8 mouse cellular contexts compared by ENCODE assay signal in genomic region chr11:5715630-5716105, GRCm38 (mm10). TPM values are rescaled to one million over a fixed set of nuclear protein-coding genes. Genes with fewer than 3 reads are reported as not detected.
DNase-seq lines count a peak whose midpoint lies in the region; ATAC-seq and TF ChIP-seq lines count a peak whose summit lies in the region.

Gene Mrps24, minus strand, starts transcription at chr11:5715680.

- H3K4me3 ChIP-seq in lung, adult 2 months (replicated peaks; ENCODE audit: extremely low read depth, low read depth, low read length) = no peak within 1 kb of the TSS
- H3K4me3 ChIP-seq in intestine, postnatal 0 days (ENCODE audit: low read depth, low read length) = no peak within 1 kb of the TSS
- H3K4me3 ChIP-seq in midbrain, embryonic 10.5 days = no peak within 1 kb of the TSS

- no peak for DNase-seq in lung, adult 2 months
- DNase-seq in lung, postnatal 14 days = no peak
- no peak for DNase-seq in brain, embryonic 14.5 days (ENCODE audit: low read depth)
- DNase-seq in midbrain, embryonic 10.5 days (ENCODE audit: low spot score) = no peak
- DNase-seq in thymus, postnatal 36 days = no peak
- DNase-seq in B cell, adult 2 months = no peak

- H3K36me3 ChIP-seq in intestine, postnatal 0 days (ENCODE audit: control insufficient read depth, insufficient read depth) = peaks cover 54% of the 10 kb centered on the region
- peaks cover 46% of the 10 kb centered on the region for H3K36me3 ChIP-seq in midbrain, embryonic 10.5 days

- 89% methylated on average over 14 of the region's 14 CpGs for WGBS in lung, adult 2 months
- WGBS in intestine, postnatal 0 days = 89% methylated on average over 14 of the region's 14 CpGs
- 78% methylated on average over 14 of the region's 14 CpGs for WGBS in midbrain, embryonic 10.5 days

- no peaks in the 10 kb centered on the region for H3K9me3 ChIP-seq in intestine, postnatal 0 days (ENCODE audit: control insufficient read depth)
- no peaks in the 10 kb centered on the region for H3K9me3 ChIP-seq in midbrain, embryonic 10.5 days (replicated peaks)

- no peak within 1 kb of the TSS for H3K27ac ChIP-seq in intestine, postnatal 0 days (ENCODE audit: low read depth, low read length)
- H3K27ac ChIP-seq in midbrain, embryonic 10.5 days (replicated peaks) = no peak within 1 kb of the TSS

- no peaks in the 10 kb centered on the region for H3K4me1 ChIP-seq in lung, adult 2 months (ENCODE audit: control insufficient read depth, insufficient read depth, low read length)
- no peaks in the 10 kb centered on the region for H3K4me1 ChIP-seq in intestine, postnatal 0 days (replicated peaks; ENCODE audit: control insufficient read depth, insufficient read depth, low read length)
- H3K4me1 ChIP-seq in midbrain, embryonic 10.5 days = no peaks in the 10 kb centered on the region

- no peaks in the 10 kb centered on the region for H3K27me3 ChIP-seq in intestine, postnatal 0 days (replicated peaks; ENCODE audit: control insufficient read depth, insufficient read depth, low read length)
- no peaks in the 10 kb centered on the region for H3K27me3 ChIP-seq in midbrain, embryonic 10.5 days (ENCODE audit: low read depth, poor library complexity, severe bottlenecking)

- H3K9ac ChIP-seq in intestine, postnatal 0 days (ENCODE audit: low read depth, low read length) = no peak within 1 kb of the TSS

- TF ChIP-seq CTCF in lung, adult 2 months (IDR thresholded peaks at IDR 0.05; ENCODE audit: insufficient read depth, low read length) = no peak
- no peak for TF ChIP-seq CTCF in brain, embryonic 14.5 days (IDR thresholded peaks at IDR 0.05; ENCODE audit: borderline replicate concordance, extremely low read depth, insufficient read depth, insufficient read length)
- TF ChIP-seq CTCF in intestine, postnatal 0 days (IDR thresholded peaks at IDR 0.05; ENCODE audit: low read depth) = no peak

- no peak within 1 kb of the TSS for H3K4me2 ChIP-seq in intestine, postnatal 0 days (replicated peaks; ENCODE audit: low read depth)

- no peak for TF ChIP-seq POLR2A in lung, adult 2 months (IDR thresholded peaks at IDR 0.05; ENCODE audit: borderline replicate concordance, extremely low read depth, low read depth, low read length)
- no peak for TF ChIP-seq POLR2A in brain, embryonic 14.5 days (IDR thresholded peaks at IDR 0.05; ENCODE audit: borderline replicate concordance, extremely low read depth, insufficient read depth, insufficient read length, poor library complexity, severe bottlenecking)

- no peak for ATAC-seq in granulocyte monocyte progenitor cell, adult 5-6 weeks (replicated peaks; ENCODE audit: poor library complexity, severe bottlenecking)
- ATAC-seq in intestine, postnatal 0 days = no peak

RNA-seq across cellular contexts. Expression of gene Mrps24, which starts in this region (rescaled TPM):
- 130 and 199 TPM in 2 replicates for polyA plus RNA-seq in lung, adult 2 months (2012; rRNA removed)
- polyA plus RNA-seq in brain, embryonic 14.5 days (2012; rRNA removed) = 112 and 159 TPM in 2 replicates
- total RNA-seq in granulocyte monocyte progenitor cell, adult 5-6 weeks (2014; fragmentation: Nextera tagmentation) = 65.7 and 68.3 TPM in 2 replicates
- 58.6 and 67.0 TPM in 2 replicates for total RNA-seq in granulocyte monocyte progenitor cell, adult 5-6 weeks (2017)
- polyA plus RNA-seq in intestine, postnatal 0 days (2015; fragmentation: Nextera tagmentation; extraction: Ambion mirVana) = 173 and 190 TPM in 2 replicates
- polyA plus RNA-seq in midbrain, embryonic 10.5 days (2016; fragmentation: Nextera tagmentation; extraction: Ambion mirVana) = 155 and 159 TPM in 2 replicates
